Mouse (Mus musculus) embryonic fibroblast, embryonic 13.5 days (primary cell): Measurements from ENCODE around the gene Fancd2. TPM values are rescaled to one million over a fixed set of nuclear protein-coding genes. Genes with fewer than 3 reads are reported as not detected.

Experiments
- H3K27ac ChIP-seq: 2 replicates; pipeline ENCODE4 v1.5.1; 2012; ENCODE audit warnings: low read length, control low read depth, inconsistent platforms; ENCODE audit not compliant: insufficient read depth
- H3K4me1 ChIP-seq: 2 replicates; pipeline ENCODE4 v1.6.1; 2011; ENCODE audit warnings: low read length; ENCODE audit not compliant: control insufficient read depth, insufficient read depth
- H3K4me3 ChIP-seq: 2 replicates; pipeline ENCODE4 v1.5.1; 2011; ENCODE audit warnings: mild to moderate bottlenecking, control low read depth, low read length; ENCODE audit not compliant: insufficient read depth
- CTCF ChIP-seq: IDR thresholded peaks from 2 replicates; pipeline ENCODE4 v1.5.1; 2011; ENCODE audit warnings: mild to moderate bottlenecking, control low read depth, low read length, moderate library complexity, borderline replicate concordance; ENCODE audit not compliant: insufficient read depth
- POLR2A ChIP-seq: IDR thresholded peaks from 2 replicates; pipeline ENCODE4 v1.6.1; 2011; ENCODE audit warnings: low read depth, mild to moderate bottlenecking, control low read depth, low read length, moderate library complexity
- polyA plus RNA-seq: library from polyadenylated mRNA; stranded (reverse); fragments of >200 nt; gene quantifications from 2 replicates; pipeline ENCODE4 v1.2.4, GENCODE M21; 2011; ENCODE audit warnings: low read depth; ENCODE audit not compliant: missing spikeins, insufficient read length

Gene Fancd2
- polyA plus RNA-seq, 1 experiment, result 15.6 TPM

DNA sequence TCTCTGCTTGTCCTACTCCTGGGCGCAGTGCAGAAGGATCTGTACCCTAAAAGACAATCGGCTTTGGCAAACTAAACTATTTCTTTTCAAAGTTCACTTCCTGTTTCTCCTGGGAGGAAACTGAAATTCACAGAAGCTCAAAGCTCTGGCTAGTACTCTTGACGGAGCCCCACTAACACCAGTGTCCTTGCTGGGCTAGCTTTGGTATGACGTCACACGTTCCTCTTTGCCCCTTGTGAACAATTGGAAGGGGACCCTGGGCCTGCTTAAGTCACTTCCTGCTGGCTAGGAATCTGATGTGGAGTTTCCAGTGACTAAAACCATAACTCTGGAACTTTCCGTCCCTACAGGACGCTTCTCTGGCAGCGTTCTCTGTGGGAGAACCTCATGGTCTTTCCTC is 113.3 kb downstream of the Fancd2 start:
- H3K4me3 ChIP-seq, result no peak overlapping the region
- H3K4me1 ChIP-seq, result no peaks in the 10 kb centered on the region
- no peak overlapping the region for H3K27ac ChIP-seq
- TF ChIP-seq POLR2A, result no peak
- TF ChIP-seq CTCF, result no peak

Other genes with a start within 250 kb of the Fancd2 start
- gene Cpne9, start 249.4 kb upstream of the Fancd2 start, polyA plus RNA-seq, result 0.25 TPM in 1 of 2 replicates, not detected in the other
- 16.5 and 17.0 TPM in 2 replicates for gene Brpf1, start 224.5 kb upstream of the Fancd2 start, polyA plus RNA-seq
- 20.9 and 24.3 TPM in 2 replicates for gene Ogg1, start 204.7 kb upstream of the Fancd2 start, polyA plus RNA-seq
- gene Camk1, start 187.7 kb upstream of the Fancd2 start, polyA plus RNA-seq, result 56.3 and 66.6 TPM in 2 replicates
- gene Tada3, start 153.8 kb upstream of the Fancd2 start, polyA plus RNA-seq, result 26.0 and 31.5 TPM in 2 replicates
- gene Arpc4, start 153.6 kb upstream of the Fancd2 start, polyA plus RNA-seq, result 179 and 247 TPM in 2 replicates
- gene Ttll3, start 142.4 kb upstream of the Fancd2 start, polyA plus RNA-seq, result 6.6 and 7.7 TPM in 2 replicates
- 7.7 and 8.0 TPM in 2 replicates for gene Rpusd3, start 112.3 kb upstream of the Fancd2 start, polyA plus RNA-seq
- gene Cidec, start 95.9 kb upstream of the Fancd2 start, polyA plus RNA-seq, result not detected in 2 replicates
- 48.6 and 48.9 TPM in 2 replicates for gene Jagn1, start 89.1 kb upstream of the Fancd2 start, polyA plus RNA-seq
- not detected in 2 replicates for gene Il17re, start 73.2 kb upstream of the Fancd2 start, polyA plus RNA-seq
- 20.7 and 23.5 TPM in 2 replicates for gene Il17rc, start 60.3 kb upstream of the Fancd2 start, polyA plus RNA-seq
- gene Creld1, start 48.4 kb upstream of the Fancd2 start, polyA plus RNA-seq, result 27.5 and 34.4 TPM in 2 replicates
- not detected in 2 replicates for gene Prrt3, start 29.8 kb upstream of the Fancd2 start, polyA plus RNA-seq
- gene Emc3, start within 50 bp of the Fancd2 start, polyA plus RNA-seq, result 79.5 and 90.5 TPM in 2 replicates
- not detected in 2 replicates for gene Fancd2os, start 69.0 kb downstream of the Fancd2 start, polyA plus RNA-seq
- gene Brk1, start 73.1 kb downstream of the Fancd2 start, polyA plus RNA-seq, result 162 and 173 TPM in 2 replicates
- gene Vhl, start 92.3 kb downstream of the Fancd2 start, polyA plus RNA-seq, result 23.5 and 38.7 TPM in 2 replicates
- gene Irak2, start 106.8 kb downstream of the Fancd2 start, polyA plus RNA-seq, result 21.3 and 28.4 TPM in 2 replicates
- gene Tatdn2, start 165.4 kb downstream of the Fancd2 start, polyA plus RNA-seq, result 47.5 and 48.1 TPM in 2 replicates
- not detected in 2 replicates for gene Ghrl, start 188.2 kb downstream of the Fancd2 start, polyA plus RNA-seq
- 182 and 189 TPM in 2 replicates for gene Sec13, start 209.1 kb downstream of the Fancd2 start, polyA plus RNA-seq